Mouse (Mus musculus): ENCODE results near the gene Flrt1. TPM values are rescaled to one million over a fixed set of nuclear protein-coding genes. Genes with fewer than 3 reads are reported as not detected.

Gene Flrt1
- 0.02 TPM in 1 of 2 replicates, not detected in the other for polyA plus RNA-seq (2012)

DNA sequence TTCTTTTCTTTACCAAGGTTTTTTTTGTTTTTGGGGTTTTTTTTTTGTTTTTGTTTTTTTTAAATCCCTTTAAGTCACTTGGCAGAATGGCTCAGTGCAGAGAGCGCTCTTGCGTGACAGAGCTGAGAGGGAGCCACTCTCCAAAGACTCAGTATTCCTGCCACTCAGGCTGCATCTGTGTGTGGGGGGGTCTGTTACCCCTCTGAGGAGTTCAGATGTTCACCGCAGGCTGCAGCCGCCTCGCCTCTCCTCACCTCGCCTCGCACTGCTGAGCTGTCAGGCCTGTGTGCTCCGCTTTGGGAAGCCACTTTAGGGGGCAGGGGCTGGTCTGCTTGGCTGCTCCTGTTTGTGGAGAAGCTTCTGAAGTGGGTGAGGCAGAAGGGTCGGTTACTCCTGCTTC, at the start of gene Flrt1:
TSS of gene Flrt1 (minus strand) at position 186 of the 400 bp plus-strand sequence.

DNA sequence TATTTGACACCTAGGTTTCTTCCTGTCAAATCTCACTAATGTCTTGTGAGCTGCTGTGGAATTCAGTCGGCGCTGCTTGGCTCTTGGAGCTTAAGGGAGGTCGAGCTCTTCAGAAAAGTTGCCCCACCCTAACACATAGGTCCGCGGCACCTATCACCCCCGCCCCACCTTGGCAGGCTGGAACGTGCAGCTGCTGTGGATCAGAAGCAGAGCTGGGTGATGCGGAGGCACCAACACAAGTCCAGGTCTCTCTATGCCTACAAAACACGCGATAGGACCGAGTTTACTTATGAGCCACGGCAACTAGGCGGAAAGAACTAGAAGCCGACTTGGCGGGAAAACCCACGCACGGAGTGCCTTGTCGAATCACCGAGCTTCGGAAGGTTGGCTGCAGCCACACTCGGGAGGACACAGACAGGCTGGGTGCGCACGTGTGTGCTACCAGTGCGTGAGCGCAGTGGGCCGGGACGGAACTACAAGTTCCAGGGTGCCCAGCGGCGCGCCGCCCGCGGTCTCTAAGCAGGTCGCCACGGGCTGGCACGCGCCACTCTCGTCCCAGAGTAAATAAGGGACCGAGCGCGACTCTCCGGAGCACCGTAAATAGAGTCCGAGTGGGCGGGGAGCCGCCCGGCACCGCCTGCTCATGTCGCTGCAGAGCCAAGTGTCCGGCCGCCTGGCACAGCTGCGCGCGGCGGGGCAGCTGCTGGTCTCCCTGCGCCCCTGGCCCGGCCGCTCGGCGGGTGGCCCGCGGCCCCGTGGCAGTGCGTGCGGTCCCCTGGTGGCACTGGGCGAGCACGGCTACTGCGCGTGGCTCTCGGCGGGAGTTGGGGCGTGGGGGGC, 49.1 kb downstream of the Flrt1 start, which contains the start of gene Macrod1:
TSS of gene Macrod1 (plus strand) at position 563 of the 840 bp plus-strand sequence.

Other genes with a start within 250 kb of the Flrt1 start
- 90.5 and 124 TPM in 2 replicates for gene Ccdc88b, start 247.5 kb downstream of the Flrt1 start, polyA plus RNA-seq (2012)
- gene Trmt112, start 196.0 kb downstream of the Flrt1 start, polyA plus RNA-seq (2012), result 198 and 202 TPM in 2 replicates
- 539 and 682 TPM in 2 replicates for gene Prdx5, start 195.6 kb downstream of the Flrt1 start, polyA plus RNA-seq (2012)
- gene Esrra, start 183.9 kb downstream of the Flrt1 start, polyA plus RNA-seq (2012), result 55.6 and 62.2 TPM in 2 replicates
- gene Catsperz, start 180.3 kb downstream of the Flrt1 start, polyA plus RNA-seq (2012), result 0.43 TPM in 1 of 2 replicates, not detected in the other
- 0.02 TPM in 2 replicates for gene Kcnk4, start 171.2 kb downstream of the Flrt1 start, polyA plus RNA-seq (2012)
- gene Bad, start 163.9 kb downstream of the Flrt1 start, polyA plus RNA-seq (2012), result 87.8 and 89.7 TPM in 2 replicates
- 59.4 and 67.4 TPM in 2 replicates for gene Gpr137, start 163.2 kb downstream of the Flrt1 start, polyA plus RNA-seq (2012)
- gene Ppp1r14b, start 130.8 kb downstream of the Flrt1 start, polyA plus RNA-seq (2012), result 492 and 511 TPM in 2 replicates
- gene Plcb3, start 129.3 kb downstream of the Flrt1 start, polyA plus RNA-seq (2012), result 25.3 and 36.0 TPM in 2 replicates
- 373 and 400 TPM in 2 replicates for gene Fkbp2, start 125.2 kb downstream of the Flrt1 start, polyA plus RNA-seq (2012)
- 105 and 119 TPM in 2 replicates for gene Vegfb, start 118.1 kb downstream of the Flrt1 start, polyA plus RNA-seq (2012)
- 18.0 and 21.8 TPM in 2 replicates for gene Dnajc4, start 113.2 kb downstream of the Flrt1 start, polyA plus RNA-seq (2012)
- gene Nudt22, start 109.6 kb downstream of the Flrt1 start, polyA plus RNA-seq (2012), result 14.0 and 16.0 TPM in 2 replicates
- 1.1 and 1.7 TPM in 2 replicates for gene Trpt1, start 109.6 kb downstream of the Flrt1 start, polyA plus RNA-seq (2012)
- 645 and 679 TPM in 2 replicates for gene Fermt3, start 86.3 kb downstream of the Flrt1 start, polyA plus RNA-seq (2012)
- 123 and 137 TPM in 2 replicates for gene Stip1, start 65.8 kb downstream of the Flrt1 start, polyA plus RNA-seq (2012)
- 87.5 and 120 TPM in 2 replicates for gene Macrod1, start 48.9 kb downstream of the Flrt1 start, polyA plus RNA-seq (2012)
- 113 and 121 TPM in 2 replicates for gene Otub1, start 100.6 kb upstream of the Flrt1 start, polyA plus RNA-seq (2012)
- gene Cox8a, start 111.9 kb upstream of the Flrt1 start, polyA plus RNA-seq (2012), result 338 and 372 TPM in 2 replicates
- gene Naa40, start 135.5 kb upstream of the Flrt1 start, polyA plus RNA-seq (2012), result 36.6 and 37.8 TPM in 2 replicates
- 26.1 and 39.6 TPM in 2 replicates for gene Rcor2, start 161.6 kb upstream of the Flrt1 start, polyA plus RNA-seq (2012)
- 233 and 236 TPM in 2 replicates for gene Mark2, start 236.1 kb upstream of the Flrt1 start, polyA plus RNA-seq (2012)